Mouse (Mus musculus) ovary, adult 18-20 months (tissue): ENCODE results near the gene Asah2.
A peak's percentile ranks its signal among the peaks of the same experiment; 100 is the strongest.
"Not testable (repeated sequence)": the region's sequence is repeated elsewhere in the genome, so short reads cannot be mapped to it uniquely, and the experiment has no call there.

Experiments used
- DNase-seq: peaks from one replicate; pipeline ENCODE4 v3.0.0; 2022; ENCODE audit warnings: low spot score, mixed read lengths

The Asah2 gene

DNA sequence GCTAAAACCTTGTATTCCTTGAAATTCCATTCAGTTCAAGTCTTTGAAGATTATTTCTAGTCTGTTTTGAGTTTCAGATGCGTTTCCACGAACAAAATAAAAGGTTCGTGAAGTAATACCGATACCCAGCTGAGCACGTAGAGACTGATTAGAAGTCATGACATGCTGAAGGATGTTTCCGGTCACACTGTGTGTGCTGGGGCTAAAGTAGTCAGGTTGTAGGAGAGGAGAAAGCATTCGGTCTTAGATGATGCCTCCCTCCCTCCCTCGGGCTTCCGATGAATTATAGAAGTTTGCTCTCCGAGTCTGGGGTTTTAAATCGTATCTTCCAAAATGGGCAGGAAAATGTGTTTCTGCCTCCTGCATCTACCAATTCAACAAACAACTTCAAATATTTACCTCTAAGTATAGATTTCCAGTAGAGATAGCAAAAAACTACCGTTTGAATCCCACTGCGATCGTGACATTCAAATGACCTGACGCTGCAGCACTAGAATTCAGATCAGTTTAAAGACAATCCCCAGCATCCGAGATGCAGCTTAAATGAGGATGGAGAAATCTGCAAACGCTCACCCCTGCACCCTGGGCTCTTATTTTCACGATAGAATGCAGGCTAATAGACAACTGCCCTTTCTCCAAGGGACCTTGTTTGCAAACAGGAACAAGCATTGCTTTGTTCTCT lies 5.6 kb downstream of the Asah2 start:
- DNase-seq: no peak

DNA sequence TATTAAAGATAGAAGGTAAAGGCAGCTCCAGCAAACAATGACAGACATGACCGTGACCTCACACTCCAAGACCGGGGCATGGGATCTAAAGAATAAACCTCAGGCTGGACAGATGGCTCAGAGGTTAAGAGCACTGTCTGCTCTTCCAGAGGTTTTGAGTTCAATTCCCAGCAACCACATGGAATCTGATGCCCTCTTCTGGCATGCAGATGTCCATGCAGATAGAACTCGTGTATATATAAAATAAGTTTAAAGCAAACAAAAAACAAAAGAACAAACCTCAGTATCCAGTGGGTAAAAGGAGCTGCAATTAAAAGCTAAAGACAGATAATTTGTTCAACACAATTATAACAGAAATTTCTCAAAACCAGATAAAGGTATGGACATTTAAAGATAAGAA lies 9.4 kb downstream of the Asah2 start:
- DNase-seq: no peak

DNA sequence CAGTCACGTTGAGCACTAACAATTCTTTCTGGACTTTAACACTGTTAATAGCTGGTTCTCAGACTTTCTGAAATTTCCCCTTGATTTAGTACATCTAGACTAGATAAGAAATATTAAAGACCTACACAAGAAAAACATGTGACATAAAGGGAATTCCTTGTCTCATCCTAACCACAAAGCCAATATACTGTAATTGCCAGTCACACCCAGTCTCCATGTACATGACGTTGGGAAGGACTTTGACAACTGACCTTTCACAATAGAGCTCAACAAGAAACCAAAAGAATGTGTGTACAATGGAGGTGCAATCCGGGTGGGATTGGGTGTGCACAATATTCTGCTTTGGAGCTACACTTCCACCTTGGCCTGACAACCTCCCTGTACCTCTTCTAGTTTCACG lies 15.7 kb downstream of the Asah2 start:
- DNase-seq: no peak

DNA sequence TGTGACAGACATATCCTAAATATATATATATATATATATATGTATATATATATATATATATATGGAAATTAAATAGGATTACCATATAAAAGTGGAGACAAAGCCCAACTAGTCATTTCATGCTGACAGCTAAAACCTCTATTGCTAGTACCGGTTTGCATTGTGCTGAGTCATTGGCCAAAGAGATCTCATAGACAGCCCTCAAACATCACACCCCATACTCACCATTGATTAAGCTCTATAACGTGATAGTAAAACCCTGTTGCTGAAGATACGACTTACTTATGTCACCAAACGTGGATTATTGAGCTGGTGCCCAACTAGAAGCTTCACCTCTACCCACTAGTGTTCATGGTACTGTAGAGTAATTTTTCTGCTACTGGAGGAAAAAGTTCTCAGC lies 17.2 kb downstream of the Asah2 start:
- no peak for DNase-seq

DNA sequence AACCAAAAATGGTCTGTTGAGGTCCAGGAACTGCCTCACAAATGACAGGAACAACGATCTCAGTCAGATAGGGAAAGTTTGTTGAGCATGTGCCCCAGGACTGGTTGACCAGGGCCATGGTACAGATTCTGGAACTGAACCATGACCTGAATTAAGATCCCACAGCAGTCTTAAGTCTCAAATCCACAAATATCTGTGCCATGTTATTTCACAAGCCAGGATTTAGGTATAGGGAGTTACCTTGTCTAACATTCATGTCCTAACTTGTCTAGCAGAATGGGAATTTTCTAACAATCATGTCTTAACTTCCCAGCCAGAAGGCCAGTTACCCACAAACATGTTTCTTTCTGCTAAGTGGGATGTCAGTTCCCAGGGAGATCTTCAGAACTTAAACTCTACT lies 19.4 kb downstream of the Asah2 start:
- DNase-seq: no peak

DNA sequence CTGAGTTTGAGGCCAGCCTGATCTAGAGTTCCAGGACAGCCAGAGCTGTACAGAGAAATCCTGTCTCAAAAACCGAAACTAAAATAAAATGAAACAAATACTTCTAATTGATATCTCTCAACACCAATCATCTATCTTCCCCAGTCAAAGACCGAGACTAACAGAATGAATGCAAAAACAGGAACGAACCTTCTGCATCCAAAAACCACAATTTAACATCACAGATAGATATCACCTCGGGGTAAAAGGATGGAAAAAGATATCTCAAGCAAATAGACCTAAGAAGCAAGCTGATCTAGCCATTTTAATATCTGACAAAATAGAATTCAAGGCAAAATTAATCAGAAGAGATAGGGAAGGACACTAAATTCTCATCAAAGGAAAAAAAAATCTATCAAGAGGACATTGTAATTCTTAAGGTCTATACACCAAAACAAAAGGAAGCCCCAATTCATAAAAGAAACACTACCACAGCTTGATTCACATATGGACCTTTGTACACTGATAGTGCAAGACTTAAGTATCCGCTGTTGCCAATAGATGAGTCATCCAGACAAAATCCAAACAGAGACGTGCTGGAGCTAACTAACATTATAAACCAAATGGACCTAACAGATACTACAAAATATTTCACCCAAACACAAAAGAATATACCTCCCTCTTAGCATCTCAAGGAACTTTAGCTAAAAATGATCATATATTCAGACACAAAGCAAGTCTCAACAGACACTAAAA lies 20.1 kb downstream of the Asah2 start:
- DNase-seq: no peak

DNA sequence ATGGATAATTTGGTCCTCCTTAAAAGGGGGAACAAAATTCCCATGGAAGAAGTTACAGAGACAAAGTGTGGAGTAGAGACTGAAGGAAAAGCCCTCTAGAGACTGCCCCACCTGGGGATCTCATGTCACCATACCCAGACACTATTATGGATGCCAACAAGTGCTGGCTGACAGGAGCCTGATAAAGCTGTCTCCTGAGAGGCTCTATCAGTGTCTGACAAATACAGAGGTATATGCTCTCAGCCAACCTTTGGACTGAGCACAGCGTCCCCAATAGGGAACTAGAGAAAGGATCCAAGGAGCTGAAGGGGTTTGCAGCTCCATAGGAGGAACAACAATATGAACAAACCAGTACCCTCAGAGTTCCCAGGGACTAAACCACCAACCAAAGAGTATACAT lies 23.2 kb downstream of the Asah2 start:
- not testable (repeated sequence) for DNase-seq

DNA sequence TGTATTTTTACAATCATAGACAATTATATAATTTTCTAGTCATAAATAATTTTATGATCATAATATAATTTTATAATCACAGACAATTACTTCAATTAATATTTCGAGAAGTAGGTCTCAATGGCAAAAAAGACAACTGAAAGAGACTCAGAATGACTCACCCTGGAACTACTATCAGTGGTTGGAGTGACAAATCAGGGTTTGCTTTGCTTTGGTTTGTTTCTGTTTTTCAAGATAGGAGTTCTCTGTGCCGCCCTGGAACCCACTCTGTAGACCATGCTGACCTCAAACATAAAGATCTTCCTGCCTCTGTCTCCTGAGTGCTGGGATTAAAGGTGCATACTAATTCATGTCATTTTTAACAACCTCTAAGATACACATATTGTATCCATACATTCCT lies 37.7 kb downstream of the Asah2 start:
- no peak for DNase-seq

DNA sequence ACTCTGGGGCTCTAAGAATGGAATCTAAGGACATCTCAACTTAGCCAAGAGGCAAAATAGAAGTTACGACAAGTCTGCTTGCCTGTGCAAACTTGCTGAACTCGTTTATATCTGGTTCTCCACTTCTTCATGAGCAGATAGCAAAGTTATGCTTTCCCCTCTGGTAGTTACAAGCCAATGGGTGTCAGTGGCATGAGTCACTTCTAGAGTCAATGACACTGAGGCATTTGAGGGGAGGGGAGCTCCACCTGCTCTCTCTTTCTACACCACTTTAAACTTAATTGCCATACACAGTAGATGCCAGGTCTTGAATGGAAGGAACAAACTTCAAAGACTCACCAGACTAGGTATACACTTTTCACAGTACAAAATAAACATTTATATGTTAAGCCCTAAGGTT lies 38.4 kb downstream of the Asah2 start:
- DNase-seq: no peak

DNA sequence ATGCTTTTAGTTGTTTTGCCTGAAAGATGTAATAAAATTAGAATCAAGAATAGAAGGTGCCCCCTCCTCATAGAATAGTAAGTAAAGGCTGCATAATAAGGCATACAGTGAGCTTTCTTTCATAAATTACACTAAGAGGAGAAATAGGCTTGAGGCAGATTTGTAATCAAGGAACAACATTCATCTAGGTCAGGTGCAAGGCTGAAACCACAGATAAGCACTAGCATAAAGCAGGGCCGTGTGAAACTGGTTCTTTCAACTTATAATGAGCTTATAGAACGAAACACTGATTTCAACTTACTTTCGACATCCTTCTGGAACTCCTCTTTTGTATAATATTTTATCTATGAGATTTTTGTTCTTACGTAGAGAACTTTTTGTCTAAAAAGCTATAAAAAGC lies 40.3 kb downstream of the Asah2 start:
- no peak for DNase-seq

DNA sequence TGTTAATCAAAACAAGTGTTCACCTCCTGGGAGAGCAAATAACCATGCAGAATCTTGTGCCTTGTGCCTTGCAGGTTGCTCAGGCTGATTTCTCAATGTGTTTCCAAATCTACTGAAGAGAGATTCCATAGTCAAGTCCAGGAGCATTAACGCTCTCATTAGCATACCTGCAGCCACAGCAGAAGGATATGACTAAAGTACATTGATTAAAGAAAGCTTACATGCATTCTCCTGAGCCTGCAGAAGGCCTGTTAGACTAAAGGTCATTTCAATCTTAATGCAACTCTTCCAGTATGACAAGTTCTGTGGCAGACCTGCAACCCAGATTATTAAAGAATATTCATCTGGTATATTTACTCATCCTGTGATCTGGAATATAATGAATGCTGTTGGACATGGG lies 46.7 kb downstream of the Asah2 start:
- DNase-seq: no peak

DNA sequence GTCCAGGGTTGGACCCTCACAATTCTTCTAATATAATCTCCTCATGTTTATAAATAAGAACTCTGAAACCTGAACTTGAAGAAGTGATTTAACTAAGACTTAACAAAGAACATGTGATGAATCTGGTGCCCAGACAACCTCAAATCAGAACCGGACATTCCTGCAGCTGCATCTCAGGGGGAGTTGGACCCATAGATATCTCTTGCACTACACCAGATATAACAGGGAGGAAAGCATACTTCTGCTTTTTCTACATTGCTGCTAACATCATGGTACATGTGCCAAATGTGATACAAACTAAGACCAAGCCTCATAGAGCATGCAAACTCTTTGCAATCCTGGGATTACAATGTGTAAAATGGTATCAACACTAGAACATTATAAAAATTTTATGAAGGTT lies 51.8 kb downstream of the Asah2 start:
- no peak for DNase-seq

DNA sequence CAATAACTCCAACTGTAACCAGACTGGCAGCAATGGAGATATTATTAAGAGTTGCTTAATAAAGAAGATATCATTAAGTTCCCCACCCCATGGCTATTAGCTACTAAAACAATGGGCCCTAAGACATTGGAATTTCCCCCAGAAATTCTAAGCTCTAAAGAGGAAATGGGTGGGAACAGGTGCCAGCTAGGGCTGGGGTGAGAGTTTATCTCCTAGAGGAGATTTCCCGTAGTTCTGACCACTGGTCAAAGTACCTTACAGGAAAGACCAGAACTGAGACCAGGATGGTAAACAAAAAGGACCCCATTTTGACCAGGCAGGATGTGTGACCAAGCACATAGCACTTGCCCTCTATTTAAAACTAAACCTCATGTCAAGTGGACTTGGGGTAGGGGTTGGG lies 52.3 kb downstream of the Asah2 start:
- DNase-seq: no peak

DNA sequence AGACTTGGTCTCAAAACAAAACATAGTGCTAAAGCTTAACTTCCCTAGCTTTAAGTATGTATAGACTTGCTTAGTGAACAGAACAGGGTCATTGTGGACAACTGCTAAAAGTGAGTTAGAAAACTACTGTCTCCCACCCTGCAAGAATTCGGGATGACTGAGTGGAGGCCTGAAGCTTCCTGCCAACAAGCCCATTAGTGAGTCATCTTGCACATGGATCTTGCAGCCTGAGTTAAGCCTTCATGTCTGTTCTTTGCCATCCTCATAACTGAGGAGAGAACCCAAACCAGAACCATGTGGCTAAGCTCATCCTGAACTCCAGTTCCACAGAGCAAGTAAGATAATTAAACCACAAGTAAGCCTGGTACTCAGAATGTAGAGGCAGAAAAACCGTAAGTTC lies 56.8 kb downstream of the Asah2 start:
- DNase-seq: no peak

DNA sequence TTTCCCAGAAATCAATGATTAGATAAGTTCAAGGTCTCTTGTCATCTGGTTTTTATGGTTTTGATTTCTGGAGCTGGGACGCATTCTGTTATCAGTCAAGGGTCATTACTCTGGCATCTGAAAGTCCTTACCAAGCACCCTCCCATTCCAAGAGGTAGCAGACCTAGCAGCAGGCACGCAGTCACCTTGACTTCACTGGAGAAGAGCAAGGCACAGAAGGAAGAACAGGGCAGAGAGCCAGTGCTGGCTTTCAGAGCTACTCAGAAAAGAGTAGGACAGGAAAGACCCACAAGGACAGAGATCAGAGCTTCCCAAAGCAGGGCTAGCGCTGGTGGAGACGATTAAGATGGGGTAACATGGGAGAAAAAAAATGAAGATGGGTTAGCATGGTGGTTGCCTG lies 75.1 kb downstream of the Asah2 start:
- DNase-seq: peak; percentile 61

DNA sequence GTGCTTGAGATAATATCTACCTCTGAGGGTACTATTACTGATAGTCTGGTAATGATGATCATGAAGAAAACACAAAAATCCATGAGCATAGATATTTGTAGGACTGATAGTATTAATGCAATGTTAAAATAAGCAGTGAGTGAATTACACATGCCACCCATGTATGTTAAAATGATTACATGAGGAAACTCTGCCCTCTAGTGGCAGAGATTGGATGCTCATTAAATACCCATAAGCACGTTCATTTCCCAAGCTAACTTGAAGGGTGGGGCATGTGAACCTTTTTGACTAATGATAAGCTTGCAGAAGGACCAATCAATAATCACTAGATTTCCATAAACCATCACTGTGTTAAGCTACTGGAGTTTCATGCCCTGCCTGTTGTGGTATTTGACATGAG lies 77.6 kb downstream of the Asah2 start:
- no peak for DNase-seq

DNA sequence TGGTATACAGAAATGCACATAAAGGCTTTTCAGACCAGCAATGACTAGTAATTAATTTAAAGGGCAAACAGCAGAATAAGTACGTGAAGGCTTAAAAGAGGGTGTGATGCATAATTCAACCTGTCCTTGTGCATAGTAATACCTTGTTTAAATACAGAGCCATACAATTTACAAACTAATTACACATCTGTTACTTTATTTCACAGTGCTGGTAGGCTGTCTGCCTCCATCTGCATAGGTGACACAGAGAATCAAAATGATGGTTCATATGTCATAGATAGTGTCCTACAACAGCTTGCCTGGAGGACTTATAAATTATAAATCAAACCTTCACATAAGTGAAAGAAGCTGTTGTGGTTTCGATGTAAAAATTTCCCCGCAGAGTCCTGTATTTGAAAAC lies 82.6 kb downstream of the Asah2 start:
- no peak for DNase-seq

DNA sequence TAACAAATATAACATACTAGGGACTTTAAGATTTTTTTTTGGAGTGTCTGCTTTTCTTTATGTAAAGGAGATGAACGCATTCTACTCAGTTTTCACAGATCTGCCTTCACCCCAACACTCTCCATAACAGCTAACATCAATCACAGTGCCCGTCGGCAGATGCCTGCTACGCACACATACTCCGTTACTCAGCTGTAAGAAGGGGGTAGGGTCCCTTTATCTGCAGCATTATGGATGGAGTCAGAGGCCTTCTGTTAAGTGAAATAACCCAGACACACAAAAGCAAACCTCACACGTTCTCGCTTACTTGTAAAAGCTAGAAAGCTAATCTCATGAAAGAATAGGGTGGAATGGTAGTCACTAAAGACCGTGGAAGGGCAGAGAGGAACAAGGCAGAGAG lies 88.3 kb downstream of the Asah2 start:
- no peak for DNase-seq

DNA sequence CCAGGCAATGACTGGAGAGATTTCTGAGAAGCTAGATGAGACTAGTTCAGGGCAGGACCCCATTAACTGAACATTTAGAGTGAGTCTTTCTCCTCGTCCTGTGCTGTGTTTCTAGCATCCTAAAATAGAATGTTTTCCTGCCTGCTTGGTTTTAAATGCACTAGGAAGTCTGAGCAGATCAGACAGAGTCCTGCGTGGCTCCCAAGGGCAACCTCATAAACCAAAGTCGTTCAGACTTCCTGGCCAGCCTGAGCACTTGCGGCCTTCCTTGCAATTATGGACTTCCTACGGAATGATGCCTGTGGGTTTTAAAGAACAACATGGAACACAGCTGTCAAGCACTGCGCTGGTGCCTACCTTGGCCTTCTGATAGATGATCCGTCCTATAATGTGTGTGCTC lies 89.4 kb downstream of the Asah2 start:
- no peak for DNase-seq

DNA sequence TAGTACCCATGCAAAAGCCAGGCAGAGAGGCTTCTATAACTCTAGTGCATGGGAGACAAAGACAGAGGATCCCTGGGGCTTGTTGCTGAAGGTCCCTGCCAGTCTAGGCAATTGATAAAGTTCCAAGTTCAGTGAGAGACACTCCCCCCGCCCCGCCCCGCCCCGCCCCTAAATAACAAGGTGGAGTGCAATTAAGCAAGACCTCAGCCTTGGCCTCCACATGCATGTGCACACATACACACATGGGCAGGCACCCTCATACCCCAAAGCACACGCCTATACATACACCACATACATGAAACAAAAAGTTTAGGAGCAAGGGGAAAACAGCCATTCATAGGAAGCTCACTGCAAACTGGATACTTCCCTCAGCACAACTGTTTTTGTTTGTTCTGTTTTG lies 90.0 kb downstream of the Asah2 start:
- DNase-seq: no peak

DNA sequence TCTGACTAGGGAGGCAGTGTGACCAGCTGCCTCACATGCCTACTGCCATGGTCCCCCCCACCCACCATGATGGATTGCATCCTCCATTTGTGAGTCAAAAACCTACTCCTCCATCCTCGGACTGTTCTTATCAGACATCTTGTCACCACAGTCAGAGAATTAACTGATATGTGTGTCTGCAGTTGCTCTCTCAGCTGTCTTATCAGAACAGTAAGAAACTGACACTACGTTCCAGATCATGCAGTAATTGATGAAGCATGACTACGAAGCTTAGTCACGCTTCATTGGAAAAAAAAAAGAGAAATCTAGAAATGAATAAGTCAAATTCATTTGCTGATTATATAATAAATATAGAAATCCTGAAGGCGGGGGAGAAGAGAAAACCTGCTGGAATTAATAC lies 105.4 kb downstream of the Asah2 start:
- DNase-seq: no peak

DNA sequence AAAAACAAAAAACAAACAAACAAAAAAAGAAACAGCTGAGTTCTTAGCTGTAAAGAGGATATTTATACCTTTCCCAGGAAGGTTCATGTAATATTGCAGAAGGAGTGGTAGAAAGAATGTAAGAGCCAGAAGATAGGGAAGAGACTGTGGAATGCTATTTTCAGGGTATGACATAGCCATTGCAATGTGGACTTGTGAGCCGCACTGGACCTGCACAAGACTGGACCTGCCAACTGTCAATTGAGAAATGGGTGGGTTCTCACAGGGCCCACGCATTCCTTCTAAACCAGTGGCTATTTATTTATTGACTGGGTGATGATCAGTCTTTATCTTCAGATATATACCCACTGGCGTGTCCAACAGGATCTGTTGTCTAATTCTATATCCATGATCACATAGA lies 111.1 kb downstream of the Asah2 start:
- DNase-seq: no peak

DNA sequence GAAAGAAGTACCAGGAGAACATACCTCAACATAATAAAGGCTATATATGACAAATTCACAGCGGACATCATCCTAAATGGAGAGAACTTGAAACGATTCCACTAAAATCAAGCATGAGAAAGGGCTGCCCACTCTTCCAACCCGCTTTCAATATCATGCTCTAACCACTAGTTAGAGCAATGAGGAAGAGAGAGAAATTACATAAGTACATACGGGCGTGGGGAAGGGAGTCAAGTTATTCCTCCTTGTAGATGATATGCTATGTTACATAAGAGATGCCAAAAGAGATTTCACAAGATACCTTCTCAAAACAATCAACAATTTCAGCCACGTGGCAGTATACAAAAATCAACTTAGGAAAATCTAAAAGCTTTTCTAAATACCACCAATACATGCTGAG lies 117.0 kb downstream of the Asah2 start:
- no peak for DNase-seq

DNA sequence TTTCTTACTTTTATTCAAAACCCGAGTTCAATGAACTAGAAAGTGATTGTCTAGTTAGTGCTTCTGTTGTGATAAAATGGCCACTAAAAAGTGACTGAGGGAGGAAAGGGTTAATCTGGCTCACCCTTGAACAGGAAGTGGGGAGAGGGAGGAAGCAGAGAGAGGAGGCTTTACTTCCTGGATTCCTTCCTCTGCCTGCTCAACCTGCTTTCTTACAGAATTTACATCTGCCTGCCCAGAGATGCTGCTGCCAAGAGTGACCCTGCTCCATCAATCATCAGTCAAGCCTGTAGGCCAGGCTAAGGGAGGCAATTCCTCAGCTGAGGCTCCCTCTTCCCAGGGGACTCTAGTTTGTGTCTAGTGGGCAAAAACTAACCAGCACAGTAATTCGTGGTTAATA lies 132.1 kb downstream of the Asah2 start:
- no peak for DNase-seq
